Mouse (Mus musculus): ENCODE data around the gene Gm3099.
"Not testable (repeated sequence)": the region's sequence is repeated elsewhere in the genome, so short reads cannot be mapped to it uniquely, and the experiment has no call there.

Gene Gm3099

GRCm38 (mm10) chr14:3998094-3998493 is at the start of gene Gm3099:
Gm3099 (plus strand) TSS chr14:3998394.
- DNase-seq: not testable (repeated sequence)

DNA sequence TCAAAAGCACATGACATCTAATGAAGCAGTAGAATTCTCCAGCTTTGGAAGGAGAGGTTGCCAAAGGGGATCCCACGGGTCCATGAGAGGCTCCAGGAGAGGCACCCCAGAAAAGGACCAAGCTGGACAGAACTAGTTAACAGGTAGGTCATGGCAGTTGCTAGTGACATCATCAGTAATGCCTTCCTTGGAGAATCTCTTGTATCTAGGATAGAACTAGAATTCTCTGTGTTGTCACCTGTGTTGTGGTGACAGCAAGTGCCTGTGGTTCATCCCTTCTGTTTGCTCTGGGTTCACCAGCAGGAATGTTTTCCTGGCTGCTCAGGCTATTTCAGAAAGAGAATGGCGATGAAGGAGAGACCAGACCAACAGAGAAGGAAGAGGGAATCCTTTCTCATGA is 34.9 kb upstream of the Gm3099 start, which contains the start of gene Gm3095:
TSS of gene Gm3095 (plus strand) at position 301 of the 400 bp plus-strand sequence.
- DNase-seq: not testable (repeated sequence)

- not testable (repeated sequence) for DNase-seq
These were observed 25.4 kb downstream of the Gm3099 start, which contains the start of gene Gm5796 for GRCm38 (mm10) chr14:4023641-4024040. Gm5796 (plus strand) TSS chr14:4023941.
